Mouse (Mus musculus): ENCODE measurements around the gene Vmn2r117. TPM values are rescaled to one million over a fixed set of nuclear protein-coding genes. Genes with fewer than 3 reads are reported as not detected.
"Not testable (repeated sequence)": the region's sequence is repeated elsewhere in the genome, so short reads cannot be mapped to it uniquely, and the experiment has no call there.

The Vmn2r117 gene
- polyA plus RNA-seq (2012): under 0.01 TPM in 1 of 2 replicates, not detected in the other

- H3K9me3 ChIP-seq (ENCODE audit: control insufficient read depth, low read length); H3K4me1 ChIP-seq (ENCODE audit: control insufficient read depth); H3K4me3 ChIP-seq (replicated peaks); H3K36me3 ChIP-seq (ENCODE audit: control insufficient read depth); H3K27me3 ChIP-seq (ENCODE audit: control insufficient read depth): not testable (repeated sequence)
Observed at GRCm38 (mm10) chr17:23479599-23479998, at the start of gene Vmn2r117. Vmn2r117 (minus strand) TSS chr17:23479699.

GRCm38 (mm10) chr17:23522941-23523732 is 43.6 kb upstream of the Vmn2r117 start:
- H3K4me1 ChIP-seq (ENCODE audit: control insufficient read depth); H3K36me3 ChIP-seq (ENCODE audit: control insufficient read depth); H3K4me3 ChIP-seq (replicated peaks); H3K27me3 ChIP-seq (ENCODE audit: control insufficient read depth); H3K9me3 ChIP-seq (ENCODE audit: control insufficient read depth, low read length): not testable (repeated sequence)

- Histone ChIP-seq H3K27me3 (ENCODE audit: control insufficient read depth) (peaks cover 5% of the 10 kb centered on the region; the same call in 1 of the 2 replicates), H3K36me3 (ENCODE audit: control insufficient read depth) (no peaks in the 10 kb centered on the region), H3K4me1 (ENCODE audit: control insufficient read depth) (no peaks in the 10 kb centered on the region), H3K4me3 (replicated peaks) (no peak overlapping the region), H3K9me3 (ENCODE audit: control insufficient read depth, low read length) (no peaks in the 10 kb centered on the region)
- TF ChIP-seq GATA1 (IDR thresholded peaks at IDR 0.05; ENCODE audit: low read length): no peak
- no peak for TF ChIP-seq TAL1 (IDR thresholded peaks at IDR 0.05; ENCODE audit: low read length)
Observed at GRCm38 (mm10) chr17:23518701-23519423, 39.4 kb upstream of the Vmn2r117 start.

- Histone ChIP-seq H3K36me3 (ENCODE audit: control insufficient read depth) (no peaks in the 10 kb centered on the region), H3K4me1 (ENCODE audit: control insufficient read depth) (no peaks in the 10 kb centered on the region), H3K9me3 (ENCODE audit: control insufficient read depth, low read length) (peaks cover 7% of the 10 kb centered on the region), H3K27me3 (ENCODE audit: control insufficient read depth) (no peaks in the 10 kb centered on the region), H3K4me3 (replicated peaks) (no peak overlapping the region)
- TF ChIP-seq GATA1 (IDR thresholded peaks at IDR 0.05; ENCODE audit: low read length) (no peak), TAL1 (IDR thresholded peaks at IDR 0.05; ENCODE audit: low read length) (no peak)
Observed at GRCm38 (mm10) chr17:23433150-23433679, 46.3 kb downstream of the Vmn2r117 start.

Other genes starting within 250 kb of the Vmn2r117 start
- not detected in 2 replicates for gene Vmn2r114, start 167.2 kb downstream of the Vmn2r117 start, polyA plus RNA-seq (2012)
- under 0.01 TPM in 1 of 2 replicates, not detected in the other for gene Vmn2r115, start 136.0 kb downstream of the Vmn2r117 start, polyA plus RNA-seq (2012)
- not detected in 2 replicates for gene Vmn2r116, start 95.1 kb downstream of the Vmn2r117 start, polyA plus RNA-seq (2012)
- 0.22 and 0.26 TPM in 2 replicates for gene Zfp213, start 84.5 kb upstream of the Vmn2r117 start, polyA plus RNA-seq (2012)
- 0.03 TPM in 1 of 2 replicates, not detected in the other for gene Zfp13, start 119.8 kb upstream of the Vmn2r117 start, polyA plus RNA-seq (2012)
- not detected in 2 replicates for gene Zscan10, start 121.2 kb upstream of the Vmn2r117 start, polyA plus RNA-seq (2012)
- gene Mmp25, start 165.6 kb upstream of the Vmn2r117 start, polyA plus RNA-seq (2012): not detected in 2 replicates
- gene Bicdl2, start 180.8 kb upstream of the Vmn2r117 start, polyA plus RNA-seq (2012): not detected in 2 replicates
- gene Hcfc1r1, start 193.9 kb upstream of the Vmn2r117 start, polyA plus RNA-seq (2012): 35.0 and 35.6 TPM in 2 replicates
- 8.8 and 10.0 TPM in 2 replicates for gene Thoc6, start 194.2 kb upstream of the Vmn2r117 start, polyA plus RNA-seq (2012)
- 0.05 TPM in 1 of 2 replicates, not detected in the other for gene Tnfrsf12a, start 197.8 kb upstream of the Vmn2r117 start, polyA plus RNA-seq (2012)
- not detected in 2 replicates for gene Cldn6, start 199.6 kb upstream of the Vmn2r117 start, polyA plus RNA-seq (2012)
- not detected in 2 replicates for gene Cldn9, start 204.3 kb upstream of the Vmn2r117 start, polyA plus RNA-seq (2012)
- 0.06 TPM in 1 of 2 replicates, not detected in the other for gene 1520401A03Rik, start 243.1 kb upstream of the Vmn2r117 start, polyA plus RNA-seq (2012)
- gene Pkmyt1, start 246.6 kb upstream of the Vmn2r117 start, polyA plus RNA-seq (2012): 46.9 and 56.9 TPM in 2 replicates

Measured in erythroblast, embryonic 14.5 days (primary cell).